ENCODE assay signal across 8 mouse cellular contexts in the genomic region with DNA sequence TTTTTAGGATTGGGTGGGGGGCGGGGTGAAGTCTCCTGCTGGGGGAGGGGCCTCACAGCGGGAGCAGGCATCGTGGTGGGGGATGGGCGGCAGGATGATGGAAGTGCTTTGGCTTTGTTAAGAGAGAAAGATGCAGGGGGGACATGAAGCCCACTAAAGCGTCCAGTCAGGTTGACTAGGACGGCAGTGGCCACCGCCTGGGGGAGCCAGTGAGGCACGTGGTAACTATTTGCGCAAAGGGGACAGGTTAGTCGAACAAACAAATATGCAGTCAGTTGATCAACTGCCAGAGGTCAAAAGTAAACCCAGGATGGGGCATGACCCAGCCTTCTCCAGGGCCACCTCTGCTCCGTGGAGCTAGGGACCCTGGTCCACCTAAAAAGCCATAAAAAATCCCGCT. TPM values are rescaled to one million over a fixed set of nuclear protein-coding genes. Genes with fewer than 3 reads are reported as not detected.
A peak's percentile ranks its signal among the peaks of the same experiment; 100 is the strongest.
DNase-seq lines count a peak whose midpoint lies in the region; ATAC-seq and TF ChIP-seq lines count a peak whose summit lies in the region.

No protein-coding gene starts in this region.

- peak; percentile 57 for DNase-seq in left cerebral cortex, postnatal 4 days
- DNase-seq in left cerebral cortex, postnatal 25 days (ENCODE audit: low spot score in 2 of 2), result no peak
- DNase-seq in adrenal gland, postnatal 10 days, result peak; percentile 88
- peak; percentile 74 for DNase-seq in gastrocnemius, adult 2 months
- peak; percentile 77 for DNase-seq in kidney, adult 18-20 months
- DNase-seq in lung, adult 2 months, result peak; percentile 80
- DNase-seq in spleen, postnatal 4 days (ENCODE audit: low spot score in 2 of 2), result peak; percentile 51 to 82

- no peak overlapping the region for H3K27ac ChIP-seq in gastrocnemius, adult 2 months

- H3K4me3 ChIP-seq in gastrocnemius, adult 2 months, result peak overlapping the region; percentile 65
- peak overlapping the region; percentile 47 for H3K4me3 ChIP-seq in lung, adult 2 months (replicated peaks; ENCODE audit: extremely low read depth, low read depth, low read length)

- peaks cover 6% of the 10 kb centered on the region for H3K4me1 ChIP-seq in lung, adult 2 months (ENCODE audit: control insufficient read depth, insufficient read depth, low read length)

- WGBS in lung, adult 2 months, result 2% methylated on average over 12 of the region's 12 CpGs

- intact Hi-C loops in left cerebral cortex, postnatal 4 days (cut with DNase I), result no loop called here
- intact Hi-C loops in left cerebral cortex, postnatal 25 days (cut with DNase I), result no loop called here
- intact Hi-C loops in gastrocnemius, adult 2 months (cut with DNase I), result loop anchor here (1.0 to 10.0 kb wide), 4 partner anchors 43 to 226 kb away; no protein-coding TSS in a partner anchor

- peak; percentile 86 for TF ChIP-seq CTCF in gastrocnemius, adult 2 months (IDR thresholded peaks at IDR 0.05)
- peak; percentile 90 for TF ChIP-seq CTCF in lung, adult 2 months (IDR thresholded peaks at IDR 0.05; ENCODE audit: insufficient read depth, low read length)

- no peak for ATAC-seq in frontal cortex, adult (ENCODE audit: low TSS enrichment)

- TF ChIP-seq POLR2A in lung, adult 2 months (IDR thresholded peaks at IDR 0.05; ENCODE audit: borderline replicate concordance, extremely low read depth, low read depth, low read length), result no peak

RNA-seq across cellular contexts. Expression of a gene that starts 0.8 kb away (rescaled TPM):
- total RNA-seq in left cerebral cortex, postnatal 4 days (2021), result under 1 TPM; 0.14 to 0.16 TPM
- 1 to 10 TPM; 1.9 to 2.1 TPM for total RNA-seq in left cerebral cortex, postnatal 25 days (2021)
- under 1 TPM; 0.12 to 0.39 TPM for total RNA-seq in adrenal gland, postnatal 10 days (2021)
- total RNA-seq in gastrocnemius, adult 2 months (2021), result under 1 TPM; 0.08 to 0.10 TPM
- polyA plus RNA-seq in lung, adult 2 months (2012; rRNA removed), result 5.4 and 7.2 TPM in 2 replicates

RNA-seq across cellular contexts. Expression of a gene that starts 32.8 kb away (rescaled TPM):
- 1 to 10 TPM; 3.6 to 4.9 TPM for total RNA-seq in left cerebral cortex, postnatal 4 days (2021)
- total RNA-seq in left cerebral cortex, postnatal 25 days (2021), result 10 to 100 TPM in 1 of 2 experiments, 1 to 10 TPM in 1; 8.6 to 10.8 TPM
- 10 to 100 TPM; 15.4 to 17.4 TPM for total RNA-seq in adrenal gland, postnatal 10 days (2021)
- total RNA-seq in gastrocnemius, adult 2 months (2021), result 10 to 100 TPM; 96.5 to 98.7 TPM
- polyA plus RNA-seq in lung, adult 2 months (2012; rRNA removed), result 122 and 130 TPM in 2 replicates

Comparison
In these comparisons a context has a peak if more than half of its experiments do, and no peak if none do; other contexts are left out.
1. DNase-seq: peak in left cerebral cortex, postnatal 4 days (single experiment), adrenal gland, postnatal 10 days (single experiment), gastrocnemius, adult 2 months (single experiment), kidney, adult 18-20 months (single experiment), lung, adult 2 months (single experiment) and spleen, postnatal 4 days (2 of 2); none in left cerebral cortex, postnatal 25 days (0 of 2).
2. RNA of a gene that starts 32.8 kb away (total RNA-seq): 96.5 to 98.7 TPM in gastrocnemius, adult 2 months; 15.4 to 17.4 TPM in adrenal gland, postnatal 10 days, 8.6 to 10.8 TPM in left cerebral cortex, postnatal 25 days and 3.6 to 4.9 TPM in left cerebral cortex, postnatal 4 days; every median in the first group is over 4 times any median in the second.